Mouse (Mus musculus) embryonic fibroblast, embryonic 13.5 days (primary cell): ENCODE measurements around the gene March4.

Source experiments
- CTCF ChIP-seq: IDR thresholded peaks from 2 replicates; pipeline ENCODE4 v1.5.1; 2011; ENCODE audit warnings: mild to moderate bottlenecking, control low read depth, low read length, moderate library complexity, borderline replicate concordance; ENCODE audit not compliant: insufficient read depth
- POLR2A ChIP-seq: IDR thresholded peaks from 2 replicates; pipeline ENCODE4 v1.6.1; 2011; ENCODE audit warnings: low read depth, mild to moderate bottlenecking, control low read depth, low read length, moderate library complexity

GRCm38 (mm10) chr1:72390420-72390819 is 146.3 kb downstream of the March4 start:
- no peak for TF ChIP-seq CTCF
- no peak for TF ChIP-seq POLR2A
